Comparison of ENCODE assay signal across 37 mouse cellular contexts in genomic region chr7:19057405-19057804, GRCm38 (mm10). TPM values are rescaled to one million over a fixed set of nuclear protein-coding genes. Genes with fewer than 3 reads are reported as not detected.
"Had no signal": no experiment of that assay in that cellular context is flagged by ENCODE, and none has a peak within 500 bp of the region (broad histone marks: within the 10 kb centered on the region; RNA-seq: fewer than 3 reads in every experiment).

No protein-coding gene starts in this region.

- DNase-seq: left cerebral cortex, postnatal 4 days; liver; liver, embryonic 13.5 days; liver, postnatal 0 days; lung, adult 18-20 months; lung, adult 2 months; lung, embryonic 14.5 days; lung, postnatal 10 days; lung, postnatal 14 days; lung, postnatal 36 days; midbrain, embryonic 14.5 days had no signal

- H3K4me3 ChIP-seq: limb, embryonic 10.5 days; limb, embryonic 12.5 days; limb, embryonic 13.5 days; limb, embryonic 15.5 days; liver, embryonic 12.5 days; liver, embryonic 13.5 days; liver, embryonic 15.5 days; lung, embryonic 15.5 days; megakaryocyte, embryonic 14.5 days; midbrain, embryonic 10.5 days; midbrain, embryonic 12.5 days; midbrain, embryonic 13.5 days; midbrain, embryonic 15.5 days; myocyte; neural tube, embryonic 12.5 days had no signal

- H3K27ac ChIP-seq: limb, embryonic 10.5 days; limb, embryonic 12.5 days; limb, embryonic 13.5 days; limb, embryonic 15.5 days; liver, embryonic 12.5 days; liver, embryonic 13.5 days; liver, embryonic 14.5 days; liver, embryonic 15.5 days; lung, embryonic 15.5 days; macrophage; midbrain, embryonic 10.5 days; midbrain, embryonic 12.5 days; midbrain, embryonic 13.5 days; midbrain, embryonic 15.5 days; neural tube, embryonic 12.5 days had no signal

RNA-seq across cellular contexts. Expression of gene Rsph6a, which starts 2.9 kb away (rescaled TPM):
- total RNA-seq: liver, adult 2 months; megakaryocyte progenitor cell, adult 5-6 weeks; megakaryocyte, adult 5-6 weeks; megakaryocyte-erythroid progenitor cell, adult 5-6 weeks; midbrain, postnatal 0 days; monocyte, adult 5-6 weeks had no signal

RNA-seq across cellular contexts. Expression of gene Dmpk, which starts 26.2 kb away (rescaled TPM):
- total RNA-seq: monocyte, adult 5-6 weeks had no signal

RNA-seq across cellular contexts. Expression of gene Foxa3, which starts 34.1 kb away (rescaled TPM):
- total RNA-seq: left cerebral cortex, postnatal 10 days; left cerebral cortex, postnatal 14 days; left cerebral cortex, postnatal 25 days; left cerebral cortex, postnatal 36 days; left cerebral cortex, postnatal 4 days; megakaryocyte progenitor cell, adult 5-6 weeks; megakaryocyte, adult 5-6 weeks; megakaryocyte-erythroid progenitor cell, adult 5-6 weeks; midbrain, postnatal 0 days; monocyte, adult 5-6 weeks had no signal
